Mouse (Mus musculus) large intestine, adult 2 months (tissue): ENCODE data around the gene Fam216b. TPM values are rescaled to one million over a fixed set of nuclear protein-coding genes. Genes with fewer than 3 reads are reported as not detected.

Experiments used
- DNase-seq: peaks from one replicate; pipeline ENCODE4 v3.0.0-alpha.2; 2012; ENCODE audit warnings: low read depth, low spot score
- WGBS: fragments of 180-500 bp; shearing (Covaris S2); methylation state at CpG from one replicate; pipeline ENCODE4 v1.1.7; 2018; 5-methylcytosine and 5-hydroxymethylcytosine counted together
- polyA plus RNA-seq: library from polyadenylated mRNA; depleted of rRNA; stranded (reverse); fragments of >200 nt; gene quantifications from 2 replicates; pipeline ENCODE4 v1.2.3, GENCODE M21; 2012; rRNA removed

Fam216b gene
- polyA plus RNA-seq, result not detected in 2 replicates

DNA sequence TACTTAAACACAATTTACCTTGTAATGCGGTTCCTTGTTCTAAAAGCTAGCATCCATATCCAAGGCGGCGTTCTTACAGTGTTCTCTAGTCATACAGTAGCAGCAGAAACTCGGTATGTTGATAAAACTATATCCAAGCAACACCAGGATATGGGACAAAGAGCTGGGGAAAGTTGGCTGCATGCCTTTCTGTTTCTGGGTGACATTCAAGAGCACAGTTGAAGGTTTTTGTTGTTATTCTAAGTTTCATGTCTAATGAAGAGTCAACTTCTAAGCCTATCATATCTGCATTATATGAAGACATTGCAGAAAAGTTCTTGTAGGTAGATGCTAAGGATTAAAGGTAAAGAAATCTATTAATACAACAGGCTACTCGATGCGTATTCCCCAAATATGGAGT lies at the start of gene Fam216b:
TSS of gene Fam216b (minus strand) at position 101 of the 400 bp plus-strand sequence.
- WGBS, result 79% methylated on average over 6 of the region's 6 CpGs
- no peak for DNase-seq

DNA sequence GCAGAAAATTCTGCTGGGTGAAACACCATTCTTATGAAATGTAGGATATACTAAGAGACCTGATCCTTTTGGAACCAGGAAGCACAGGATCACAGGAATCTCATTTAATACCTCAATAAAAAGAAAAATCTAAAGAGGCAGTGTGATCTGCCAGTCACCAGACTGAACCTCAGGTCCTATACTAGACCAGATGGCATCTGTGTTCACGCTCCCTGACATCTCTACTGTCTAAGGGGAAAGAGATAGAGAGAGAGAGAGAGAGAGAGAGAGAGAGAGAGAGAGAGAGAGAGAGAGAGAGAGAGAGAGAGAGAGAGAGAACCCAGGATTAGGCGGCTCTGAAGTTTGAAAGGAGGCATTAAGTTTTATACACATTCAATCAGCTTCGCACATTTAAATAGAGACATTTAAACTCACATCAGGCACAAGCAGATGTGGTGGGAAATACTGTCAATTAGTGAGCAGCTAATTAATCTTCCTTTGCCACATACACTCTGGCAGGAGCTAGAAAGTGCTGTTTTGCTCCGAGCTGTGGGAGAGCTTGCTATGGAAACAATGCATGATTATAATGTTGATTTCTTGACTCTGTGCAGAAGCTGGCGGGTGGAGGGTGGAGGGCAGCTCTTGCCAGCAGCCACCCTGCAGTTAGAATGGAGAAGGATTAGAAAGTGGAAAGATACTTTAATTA lies 43.7 kb upstream of the Fam216b start:
- WGBS, result 64% methylated on average over 5 of the region's 5 CpGs

DNA sequence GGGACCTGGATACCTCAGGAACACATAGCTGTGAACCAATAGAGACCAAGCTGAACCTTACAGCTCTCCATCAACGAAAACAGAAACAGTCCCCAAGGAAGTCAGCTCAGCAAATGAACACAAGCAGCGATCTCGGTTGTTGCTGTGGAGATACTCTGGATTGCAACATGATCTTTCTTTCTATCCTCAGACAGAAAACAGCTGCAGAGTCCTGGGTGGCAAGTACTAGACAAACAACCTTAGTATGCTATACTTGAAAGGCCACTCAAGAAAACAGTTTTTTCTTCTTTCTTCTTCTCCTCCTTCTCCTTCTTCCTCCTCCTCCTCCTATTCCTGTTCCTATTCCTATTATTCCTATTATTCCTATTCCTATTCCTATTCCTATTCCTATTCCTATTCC lies 37.9 kb upstream of the Fam216b start:
- 66% methylated on average over 3 of the region's 3 CpGs for WGBS
- no peak for DNase-seq

More for the DNA sequence above, 43.7 kb upstream of the Fam216b start:
- DNase-seq, result no peak

DNA sequence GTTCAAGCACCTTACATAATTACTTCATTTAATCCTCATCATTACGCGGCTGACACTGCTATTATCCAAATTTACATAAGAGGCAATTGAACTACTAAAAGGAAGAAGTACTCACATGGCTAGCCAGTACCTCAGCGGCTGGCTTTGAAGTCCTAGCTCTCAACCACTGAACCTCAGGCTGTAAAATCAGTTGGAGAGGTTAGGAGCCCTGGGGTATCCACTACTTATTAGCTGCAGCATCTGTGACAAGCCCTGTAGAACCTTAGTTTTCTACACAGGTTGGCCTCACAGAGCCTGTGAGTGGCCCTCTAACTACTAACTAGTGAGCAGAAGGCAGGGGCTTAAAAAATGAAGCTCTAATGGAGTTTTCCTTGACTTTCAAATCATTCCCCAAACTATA lies 31.5 kb upstream of the Fam216b start:
- no peak for DNase-seq
- 33% methylated on average over 3 of the region's 3 CpGs for WGBS

DNA sequence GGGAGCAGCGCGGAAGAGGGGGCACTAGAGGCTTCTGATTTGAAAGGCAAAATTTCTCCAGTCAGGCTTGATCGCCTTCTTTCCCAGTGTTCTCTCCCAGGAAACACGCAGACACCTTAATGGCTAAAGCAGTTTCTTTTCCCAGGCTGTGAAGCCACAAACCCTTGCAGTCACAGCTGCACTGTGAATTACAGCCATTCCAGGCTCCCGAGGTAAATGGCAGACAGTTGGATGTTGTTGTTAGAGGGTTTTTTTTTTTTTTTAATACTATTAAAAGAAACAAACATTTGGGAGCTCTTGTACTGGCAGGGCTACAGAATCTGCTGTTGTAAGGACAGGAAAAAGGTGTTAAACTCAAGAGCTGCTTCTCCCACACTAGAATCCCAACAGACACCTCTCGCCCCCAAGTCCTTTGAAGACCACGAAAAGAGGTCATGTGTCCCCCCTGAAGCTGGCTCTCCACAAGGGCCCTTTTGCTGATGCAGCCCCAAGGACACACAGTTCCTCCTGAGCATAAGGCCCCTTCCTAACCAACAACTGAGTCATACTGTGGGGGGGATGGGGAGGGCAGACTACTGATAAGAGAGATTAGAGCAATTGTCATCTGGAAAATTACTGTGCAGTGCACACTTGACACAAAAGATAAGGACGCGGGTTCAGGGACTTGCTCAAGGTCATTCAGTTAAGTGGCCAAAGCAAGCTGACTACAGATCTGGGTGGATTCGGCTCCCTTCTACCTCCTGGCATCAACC lies 30.8 kb upstream of the Fam216b start:
- DNase-seq, result no peak
- whole genome bisulfite sequencing, result 50% methylated on average over 10 of the region's 10 CpGs

DNA sequence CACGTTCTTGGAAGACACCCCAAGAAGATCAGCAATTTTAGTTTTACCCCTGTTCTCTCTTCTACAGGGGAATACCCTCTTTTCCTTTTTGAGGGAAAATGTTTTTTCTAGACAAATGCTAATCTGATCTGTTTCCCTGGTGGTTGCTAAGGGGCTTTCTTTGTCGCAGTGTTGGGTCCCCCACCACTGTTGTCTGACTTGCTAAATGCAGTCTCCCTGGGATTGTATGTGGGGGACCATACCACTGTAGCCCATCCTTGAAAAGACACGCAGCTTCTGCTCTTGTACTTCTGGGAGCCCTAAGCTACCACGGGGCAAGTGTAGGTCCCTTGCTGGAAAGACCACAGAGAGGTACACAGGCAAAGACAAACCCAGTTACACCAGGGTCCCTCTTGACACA lies 28.9 kb upstream of the Fam216b start:
- WGBS, result 78% methylated on average over 4 of the region's 4 CpGs
- no peak for DNase-seq

DNA sequence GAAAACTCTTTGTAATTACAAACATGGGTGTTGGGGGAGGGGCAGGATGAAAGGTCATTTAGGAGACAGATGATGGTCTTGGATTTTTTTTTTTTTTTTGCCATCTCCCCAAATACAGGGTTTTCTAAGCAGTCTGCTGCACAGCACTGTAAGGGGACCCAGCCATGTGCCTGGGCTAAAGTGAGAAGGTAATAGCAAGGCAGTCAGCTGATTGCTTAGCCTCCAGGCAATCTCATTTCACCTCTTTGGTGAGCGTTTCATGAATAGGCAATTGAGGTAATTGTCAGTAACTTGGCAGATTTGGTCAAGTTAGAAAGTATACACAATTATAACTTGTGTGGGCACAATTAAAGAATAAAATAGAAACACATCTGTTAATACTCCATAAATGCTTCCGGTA lies 28.5 kb upstream of the Fam216b start:
- DNase-seq, result no peak
- WGBS, result 86% methylated on average over 2 of the region's 2 CpGs

DNA sequence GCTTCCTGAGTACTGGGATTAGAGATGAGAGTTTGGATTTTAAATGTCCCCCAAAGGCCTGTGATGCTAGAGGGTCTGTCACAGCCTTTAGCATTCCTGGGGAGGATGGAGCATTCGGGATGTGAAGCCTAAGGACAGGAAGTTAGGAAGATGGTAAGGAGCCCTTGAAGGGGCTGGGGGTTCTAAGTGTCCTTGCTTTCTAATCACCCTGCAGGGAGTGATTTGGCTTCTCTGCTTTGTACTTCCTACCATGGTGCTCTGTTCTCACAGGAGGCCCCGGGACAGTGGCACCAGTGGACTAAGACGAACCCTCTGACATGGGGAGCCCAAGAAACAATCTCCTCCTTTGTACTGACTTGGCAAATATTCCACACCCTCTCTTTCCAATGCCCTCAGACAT lies 23.7 kb upstream of the Fam216b start:
- DNase-seq, result no peak
- 78% methylated on average over 3 of the region's 3 CpGs for WGBS

DNA sequence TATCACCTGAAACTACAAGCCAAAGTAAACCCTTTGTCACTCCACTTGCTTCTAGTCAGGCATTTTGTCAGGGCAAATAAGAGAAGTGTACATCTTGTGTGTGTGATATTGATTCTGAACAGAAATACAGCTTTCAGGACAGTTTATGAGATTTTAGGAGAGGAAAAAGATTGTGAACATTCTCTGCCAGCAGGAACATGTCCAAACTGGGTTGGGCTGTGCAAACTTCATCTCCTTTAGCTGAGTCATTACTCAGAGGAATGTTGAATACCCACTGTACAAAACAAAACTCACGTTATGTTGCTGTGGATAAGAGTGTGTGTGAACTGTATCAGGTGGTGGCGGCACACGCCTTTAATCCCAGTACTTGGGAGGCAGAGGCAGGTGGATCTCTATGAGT lies 22.1 kb upstream of the Fam216b start:
- WGBS, result 66% methylated on average over 3 of the region's 3 CpGs
- no peak for DNase-seq

DNA sequence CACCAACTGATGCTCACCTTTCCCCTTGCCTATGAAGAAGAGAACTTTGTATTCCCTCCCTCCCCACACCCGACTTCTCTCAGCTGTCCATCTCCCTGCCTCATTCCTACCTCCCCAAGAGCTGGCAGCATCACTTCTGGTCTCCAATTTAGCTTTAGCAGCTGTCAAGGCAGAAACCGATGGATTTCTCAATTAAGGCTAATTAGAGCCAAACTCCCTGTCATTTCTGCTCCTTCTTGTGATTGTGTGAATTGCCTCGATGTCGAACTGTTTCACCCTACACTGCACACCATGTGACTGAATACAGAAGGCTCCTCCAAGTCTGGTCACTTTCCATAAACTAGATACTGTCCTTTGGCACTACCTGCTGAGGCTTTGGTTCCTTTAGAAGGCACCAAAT lies 20.6 kb upstream of the Fam216b start:
- WGBS, result 73% methylated on average over 4 of the region's 4 CpGs
- no peak for DNase-seq

DNA sequence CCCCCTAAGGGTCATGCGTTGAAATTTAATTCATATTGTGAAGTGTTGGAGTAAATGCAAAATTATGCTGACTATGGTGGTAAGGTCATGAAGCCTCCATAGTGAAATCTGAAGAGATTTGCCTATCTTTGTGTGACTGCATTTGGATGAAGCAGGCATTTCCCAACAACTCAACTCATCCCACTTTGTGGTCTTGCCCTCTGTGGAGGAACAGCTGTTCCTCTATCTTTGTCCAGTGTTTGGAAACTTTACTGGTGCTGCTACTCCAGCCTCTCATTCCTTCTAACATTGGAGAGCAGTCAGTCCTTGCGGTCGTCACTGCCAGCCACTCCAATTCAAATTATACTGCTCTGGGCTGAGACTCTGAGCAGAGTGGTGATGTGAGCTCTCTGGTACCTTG lies 19.6 kb upstream of the Fam216b start:
- 75% methylated on average over 3 of the region's 3 CpGs for WGBS
- no peak for DNase-seq

DNA sequence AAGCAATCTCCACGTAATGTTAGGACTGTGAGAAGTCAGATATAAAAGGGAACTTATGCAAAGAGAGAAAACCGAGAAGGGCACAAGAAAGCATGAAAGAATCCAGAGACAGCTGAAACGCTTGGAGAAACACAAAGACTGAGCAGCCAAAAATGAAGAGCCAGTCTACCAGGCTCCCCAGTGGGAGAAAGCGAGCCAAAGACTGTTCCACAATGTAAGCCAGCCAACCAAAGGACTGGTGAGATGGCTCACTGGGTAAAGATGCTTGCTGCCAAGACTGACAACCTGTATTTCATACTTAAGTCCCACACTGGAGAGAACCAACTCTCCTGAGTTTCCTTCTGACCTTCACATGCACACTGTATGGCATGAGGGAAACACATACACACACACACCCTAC lies 784 bp upstream of the Fam216b start:
- 72% methylated on average over 4 of the region's 4 CpGs for WGBS
- DNase-seq, result no peak

DNA sequence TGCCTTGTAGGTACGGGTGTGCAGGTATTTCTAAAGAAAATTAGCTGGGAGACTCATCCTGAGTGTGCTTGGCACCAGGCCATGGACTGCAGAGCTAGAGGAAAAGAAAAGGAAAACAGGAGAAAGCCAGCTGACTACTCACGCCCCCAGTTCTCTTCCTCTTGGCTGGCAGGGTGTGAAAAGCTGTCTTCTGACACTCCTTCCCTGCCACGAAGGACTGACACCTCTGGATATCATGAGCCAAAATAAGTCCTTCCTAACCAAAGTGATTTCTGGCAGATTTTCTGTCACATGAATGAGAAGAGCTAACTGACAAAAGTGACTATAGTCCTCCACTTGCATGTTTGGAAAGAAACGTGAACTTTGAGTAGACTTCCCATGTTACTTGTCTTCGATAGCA lies 5.3 kb downstream of the Fam216b start:
- DNase-seq, result no peak
- 63% methylated on average over 5 of the region's 5 CpGs for WGBS

DNA sequence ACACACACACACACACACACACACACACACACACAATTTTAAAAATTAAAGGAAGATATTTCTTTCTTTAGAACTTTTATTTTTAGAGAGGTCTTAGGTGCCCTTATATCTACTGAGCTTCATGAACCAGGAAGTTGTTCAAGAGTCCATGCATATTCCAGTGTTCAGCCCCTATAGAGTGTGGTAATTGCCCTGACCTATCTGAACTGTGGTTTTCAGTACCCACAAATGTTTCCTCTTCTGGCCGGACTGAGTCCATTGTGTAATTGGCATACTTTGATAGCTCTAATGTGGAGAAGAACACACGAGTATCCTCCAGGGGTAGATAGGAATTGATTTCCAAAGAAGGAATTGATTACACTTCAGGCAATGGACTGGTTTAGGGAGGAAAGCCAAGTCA lies 11.3 kb downstream of the Fam216b start:
- WGBS, result 63% methylated on average over 2 of the region's 2 CpGs

DNA sequence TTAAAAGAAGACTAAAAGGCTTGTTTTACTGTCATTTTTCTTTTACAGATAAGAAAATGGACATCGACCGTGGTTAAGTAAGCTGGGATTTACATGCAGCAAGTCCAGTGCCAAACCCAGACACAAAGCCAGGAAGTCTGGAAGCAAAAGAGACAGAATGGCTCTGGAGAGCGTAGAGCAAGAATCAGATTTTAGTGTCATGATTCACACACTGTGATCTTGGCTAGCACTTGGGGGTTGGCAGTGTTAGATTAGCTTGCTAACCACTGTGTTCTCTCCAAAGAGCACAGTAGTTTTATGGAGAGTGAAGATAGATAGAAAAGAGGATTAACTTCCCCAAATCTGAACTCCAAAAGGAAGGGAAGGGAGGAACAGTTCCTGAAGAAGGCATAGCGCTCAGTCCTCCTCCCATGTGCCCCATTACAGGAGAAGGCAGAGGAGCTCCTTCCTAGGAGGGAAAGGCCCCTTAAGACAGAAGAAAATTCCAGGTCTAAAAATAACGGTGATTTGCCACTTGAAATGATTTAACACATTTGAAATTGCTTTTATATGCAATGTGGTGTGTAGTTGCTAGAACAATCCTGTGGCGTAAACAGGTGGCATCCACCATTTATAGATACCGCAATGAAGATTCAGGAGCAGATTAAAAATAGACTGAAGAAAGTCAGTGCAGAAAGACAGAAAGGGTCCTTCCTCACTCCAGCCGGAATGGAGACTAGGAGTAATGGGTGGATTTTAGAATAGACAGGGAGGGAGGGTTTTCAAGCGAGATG lies 22.7 kb downstream of the Fam216b start:
- no peak for DNase-seq
- 73% methylated on average over 9 of the region's 9 CpGs for WGBS

More for the DNA sequence above, 11.3 kb downstream of the Fam216b start:
- DNase-seq, result no peak

DNA sequence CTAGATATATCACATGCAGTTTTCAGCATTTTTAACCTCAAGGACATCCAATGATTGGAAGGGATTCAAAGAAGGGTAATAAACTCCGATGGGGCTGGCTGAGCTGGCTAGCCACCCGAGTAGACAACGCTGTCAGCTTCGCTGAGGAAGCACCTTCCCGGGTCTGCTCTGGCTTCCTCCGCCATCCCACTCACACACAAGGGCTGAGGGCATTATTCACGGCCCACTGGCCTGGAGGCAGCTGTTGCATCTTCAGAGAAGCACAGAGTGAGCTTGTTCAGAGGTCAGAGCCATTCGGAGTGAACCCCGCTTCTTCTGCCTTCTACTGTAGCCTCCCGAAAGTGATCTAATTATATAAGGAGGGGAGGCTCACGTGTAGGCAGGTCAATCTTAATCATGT lies 26.3 kb downstream of the Fam216b start:
- DNase-seq, result no peak
- 82% methylated on average over 11 of the region's 11 CpGs for WGBS

DNA sequence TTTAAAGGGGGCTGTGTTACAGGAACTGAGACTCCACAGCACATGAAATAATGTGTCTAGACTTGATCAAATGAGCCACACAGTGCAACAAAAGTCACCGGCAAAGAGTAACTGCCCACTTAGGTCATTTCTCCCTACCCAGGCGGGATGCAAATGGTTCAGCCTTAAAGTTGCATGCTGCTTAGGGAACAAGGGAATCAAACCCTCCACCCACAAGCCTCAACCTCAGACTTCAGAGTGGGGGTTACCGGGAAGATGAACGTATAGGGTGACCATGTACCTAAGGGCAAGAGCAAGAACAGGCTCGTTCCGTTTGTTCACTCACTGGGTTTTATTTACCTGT lies 28.2 kb downstream of the Fam216b start:
- no peak for DNase-seq
- 77% methylated on average over 6 of the region's 6 CpGs for WGBS

DNA sequence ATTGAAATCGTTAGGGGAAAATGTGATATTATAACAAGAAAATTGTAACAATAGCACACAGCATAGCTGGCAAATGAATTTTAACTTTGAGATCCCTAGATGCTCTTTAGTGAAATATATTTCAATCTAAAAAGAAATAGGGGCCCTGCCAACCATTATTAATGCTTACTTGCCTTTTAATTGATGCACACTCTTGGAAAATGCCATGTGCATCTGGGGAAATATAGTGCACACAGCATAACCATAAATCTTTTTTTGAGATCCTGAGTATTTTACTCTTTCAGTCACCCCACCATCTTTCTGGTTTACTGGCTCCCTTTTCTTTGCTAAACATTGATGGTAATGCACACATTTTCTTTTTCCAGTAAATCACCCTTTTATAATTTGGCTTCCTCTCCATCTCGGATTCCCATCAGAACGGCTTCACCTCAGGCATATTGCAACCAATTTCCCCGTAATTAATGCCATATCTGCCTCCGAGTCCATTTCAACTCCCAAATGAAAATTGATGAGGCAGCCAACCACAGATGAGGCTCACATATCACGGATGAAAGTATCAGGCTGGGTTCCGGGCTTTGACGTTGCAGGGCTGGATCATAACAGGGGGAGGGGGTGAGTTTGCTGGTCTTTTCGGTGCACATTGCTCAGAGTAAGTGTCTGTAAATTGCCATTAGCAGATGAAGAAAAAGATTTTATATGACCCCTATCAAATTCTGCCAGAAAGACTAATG lies 28.8 kb downstream of the Fam216b start:
- DNase-seq, result no peak
- WGBS, result 78% methylated on average over 9 of the region's 9 CpGs

DNA sequence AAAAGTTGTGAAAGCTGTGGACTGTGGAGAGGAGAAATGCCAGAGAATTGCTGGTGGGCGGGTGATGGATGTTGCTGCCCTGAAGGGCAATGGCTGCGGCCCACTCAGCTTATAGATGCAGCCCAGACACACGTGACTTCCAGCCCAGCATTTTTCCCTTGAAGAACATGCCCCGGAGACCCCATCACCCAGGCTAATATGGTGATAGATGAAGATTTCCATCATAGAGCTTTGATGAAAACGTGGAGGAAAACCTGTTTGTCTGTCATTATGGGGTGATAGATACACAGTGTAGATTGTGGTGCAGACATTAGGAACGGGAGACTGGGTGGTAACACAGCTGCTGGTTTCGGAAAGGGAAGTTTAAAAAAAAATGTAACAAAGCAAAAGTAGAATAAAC lies 31.4 kb downstream of the Fam216b start:
- WGBS, result 83% methylated on average over 7 of the region's 7 CpGs

DNA sequence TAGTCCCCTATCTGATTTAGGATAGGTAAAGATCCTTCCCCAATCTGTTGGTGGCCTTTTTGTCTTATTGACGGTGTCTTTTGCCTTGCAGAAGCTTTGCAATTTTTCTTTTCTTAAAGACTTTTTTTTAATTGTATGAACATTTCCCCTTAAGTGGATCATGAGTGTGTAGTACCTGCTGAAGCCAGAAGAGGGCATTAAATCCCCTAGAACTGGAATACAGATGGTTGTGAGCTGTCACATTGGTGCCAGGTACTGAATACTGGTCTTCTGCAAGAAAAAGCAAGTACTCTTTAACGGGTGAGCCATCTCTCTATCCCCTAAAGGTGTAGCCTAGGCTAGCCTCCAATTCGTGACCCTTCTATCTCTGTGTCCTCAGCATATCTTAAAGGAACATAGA lies 32.4 kb downstream of the Fam216b start:
- DNase-seq, result no peak
- WGBS, result 81% methylated on average over 3 of the region's 3 CpGs

More for the DNA sequence above, 31.4 kb downstream of the Fam216b start:
- DNase-seq, result no peak
